Mouse (Mus musculus): ENCODE data around the gene Fetub. TPM values are rescaled to one million over a fixed set of nuclear protein-coding genes. Genes with fewer than 3 reads are reported as not detected.

Fetub gene
- total and polyA plus RNA-seq, 3 experiments, result 0.66 to 5.1 (median 2.1) TPM

DNA sequence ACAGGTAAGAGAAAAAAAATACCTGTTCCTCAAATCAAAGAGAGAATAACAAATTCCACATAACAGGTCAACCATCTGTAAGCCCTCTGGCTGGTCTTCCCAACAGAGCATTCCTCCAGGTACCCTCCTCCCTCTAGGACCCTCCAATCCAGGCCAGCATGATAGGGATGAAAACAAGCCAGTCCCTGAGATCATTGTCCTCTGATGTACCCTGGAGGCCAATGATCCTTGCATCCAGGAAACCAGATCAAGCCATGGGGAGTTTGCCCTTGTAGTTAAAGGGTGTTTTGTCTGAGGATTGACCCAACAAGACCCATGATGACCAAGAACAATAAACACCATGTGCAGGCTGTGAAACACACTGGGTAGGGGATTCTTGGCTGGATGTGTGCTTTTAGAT, 3.9 kb upstream of the Fetub start:
- H3K4me1 ChIP-seq (ENCODE audit: insufficient read depth, low read depth, low read length), result no peaks in the 10 kb centered on the region
- H3K9me3 ChIP-seq (replicated peaks), result peaks cover 3% of the 10 kb centered on the region
- TF ChIP-seq POLR2AphosphoS5 (IDR thresholded peaks at IDR 0.05; ENCODE audit: insufficient replicate concordance, low read depth, low read length), result no peak
- TF ChIP-seq CTCF (IDR thresholded peaks at IDR 0.05; ENCODE audit: low read depth, low read length), result no peak
- TF ChIP-seq GATA2 (IDR thresholded peaks at IDR 0.05; ENCODE audit: borderline replicate concordance, low read depth, low read length), result no peak
- TF ChIP-seq GATA1 (IDR thresholded peaks at IDR 0.05; ENCODE audit: borderline replicate concordance, low read length), result no peak
- TF ChIP-seq TAL1 (conservative IDR thresholded peaks at IDR 0.05; ENCODE audit: low read depth, low read length), result no peak
- H3K36me3 ChIP-seq (replicated peaks), result no peaks in the 10 kb centered on the region
- DNase-seq (ENCODE audit: low spot score), result no peak
- H3K27me3 ChIP-seq (ENCODE audit: insufficient read depth, low read length), result peaks cover 5% of the 10 kb centered on the region
- no peak overlapping the region for H3K4me3 ChIP-seq (ENCODE audit: low read depth, low read length)
- no peak for ATAC-seq (ENCODE audit: extremely low read depth, insufficient number of reproducible peaks, low FRiP score, poor library complexity, severe bottlenecking)

- no peak for TF ChIP-seq GATA2 (IDR thresholded peaks at IDR 0.05; ENCODE audit: borderline replicate concordance, low read depth, low read length)
- TF ChIP-seq CTCF (IDR thresholded peaks at IDR 0.05; ENCODE audit: low read depth, low read length), result no peak
- no peak for TF ChIP-seq TAL1 (conservative IDR thresholded peaks at IDR 0.05; ENCODE audit: low read depth, low read length)
- Histone ChIP-seq H3K4me3 (ENCODE audit: low read depth, low read length) (no peak overlapping the region), H3K27me3 (ENCODE audit: insufficient read depth, low read length) (no peaks in the 10 kb centered on the region; the same call in 1 of the 2 replicates), H3K9me3 (replicated peaks) (peaks cover 3% of the 10 kb centered on the region), H3K4me1 (ENCODE audit: insufficient read depth, low read depth, low read length) (peaks cover 8% of the 10 kb centered on the region), H3K36me3 (replicated peaks) (no peaks in the 10 kb centered on the region)
- DNase-seq (ENCODE audit: low spot score), result no peak
- ATAC-seq (ENCODE audit: extremely low read depth, insufficient number of reproducible peaks, low FRiP score, poor library complexity, severe bottlenecking), result no peak
These were observed 654 bp downstream of the Fetub start for GRCm38 (mm10) chr16:22918664-22919312.

DNA sequence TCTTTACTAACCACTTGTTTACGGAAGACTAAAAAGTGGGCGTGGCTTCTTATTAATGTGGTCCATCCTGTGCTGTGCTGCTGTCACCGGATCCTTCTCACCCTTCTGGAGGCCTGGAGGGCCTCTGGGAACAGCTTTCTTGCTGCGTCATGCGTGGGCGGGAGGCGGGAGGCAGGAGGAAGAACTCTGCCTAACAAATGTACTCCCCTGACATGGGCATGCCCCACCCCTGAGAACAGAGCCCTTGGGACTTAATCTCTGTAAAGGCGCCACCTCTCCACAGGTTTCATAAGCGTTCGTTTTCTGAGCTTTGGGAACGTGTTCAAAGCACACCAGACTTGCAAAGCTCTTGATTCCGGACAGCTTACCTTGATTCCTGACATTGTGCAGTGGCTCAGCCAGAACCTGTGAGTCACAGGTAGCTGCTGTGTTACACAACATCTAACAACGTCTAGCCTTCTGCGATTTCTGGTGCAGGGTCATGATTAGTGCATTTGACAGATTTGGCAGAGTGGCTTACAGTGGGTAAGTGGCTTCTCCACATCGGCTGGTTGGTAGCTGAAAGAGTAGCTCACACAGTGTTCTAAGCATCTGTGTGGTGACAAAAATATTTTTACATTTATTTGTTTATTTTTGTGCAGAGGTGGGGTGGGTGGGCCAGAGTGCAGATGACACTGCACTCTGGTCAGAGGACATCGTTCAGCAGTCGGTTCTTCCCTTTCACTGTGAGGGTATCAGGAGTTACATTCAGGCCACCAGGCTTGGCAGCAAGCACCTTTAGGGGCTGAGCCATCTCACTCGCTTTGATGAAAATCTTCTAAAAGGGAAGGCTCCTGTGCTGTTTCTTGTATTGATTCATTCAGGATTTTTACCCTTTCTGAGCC, 2.1 kb downstream of the Fetub start:
- no peaks in the 10 kb centered on the region for H3K36me3 ChIP-seq (replicated peaks)
- no peak for TF ChIP-seq CTCF (IDR thresholded peaks at IDR 0.05; ENCODE audit: low read depth, low read length)
- no peak for TF ChIP-seq GATA2 (IDR thresholded peaks at IDR 0.05; ENCODE audit: borderline replicate concordance, low read depth, low read length)
- TF ChIP-seq GATA1 (IDR thresholded peaks at IDR 0.05; ENCODE audit: borderline replicate concordance, low read length), result no peak
- no peak for TF ChIP-seq TAL1 (conservative IDR thresholded peaks at IDR 0.05; ENCODE audit: low read depth, low read length)
- TF ChIP-seq POLR2AphosphoS5 (IDR thresholded peaks at IDR 0.05; ENCODE audit: insufficient replicate concordance, low read depth, low read length), result no peak
- peaks cover 3% of the 10 kb centered on the region for H3K9me3 ChIP-seq (replicated peaks)
- H3K4me1 ChIP-seq (ENCODE audit: insufficient read depth, low read depth, low read length), result peaks cover 8% of the 10 kb centered on the region
- no peak overlapping the region; the same call in 1 of the 2 replicates for H3K4me3 ChIP-seq (ENCODE audit: low read depth, low read length)
- no peaks in the 10 kb centered on the region; the same call in 1 of the 2 replicates for H3K27me3 ChIP-seq (ENCODE audit: insufficient read depth, low read length)
- ATAC-seq (ENCODE audit: extremely low read depth, insufficient number of reproducible peaks, low FRiP score, poor library complexity, severe bottlenecking), result peak; percentile 98
- peak; percentile 65 for DNase-seq (ENCODE audit: low spot score)

DNA sequence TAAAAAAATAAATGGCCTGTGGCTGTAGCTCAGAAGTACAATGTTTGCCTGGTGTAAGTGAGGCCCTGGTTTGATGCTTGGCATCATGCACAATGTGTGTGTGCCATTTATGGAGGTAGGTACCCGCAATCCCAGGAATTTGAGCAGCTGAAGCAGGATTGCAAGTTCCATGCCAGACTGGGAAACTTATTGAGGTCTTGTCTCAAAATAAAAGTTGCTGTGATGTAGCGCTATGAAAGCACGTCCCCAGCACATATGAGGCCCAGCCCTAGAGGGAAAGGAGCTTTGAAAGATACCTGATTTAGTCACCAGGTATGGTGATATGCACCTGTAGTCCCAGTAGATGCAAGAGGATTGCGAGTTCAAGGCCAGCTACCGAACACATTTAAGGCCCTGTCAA, 3.6 kb downstream of the Fetub start:
- TF ChIP-seq GATA2 (IDR thresholded peaks at IDR 0.05; ENCODE audit: borderline replicate concordance, low read depth, low read length) (no peak), GATA1 (IDR thresholded peaks at IDR 0.05; ENCODE audit: borderline replicate concordance, low read length) (no peak), TAL1 (conservative IDR thresholded peaks at IDR 0.05; ENCODE audit: low read depth, low read length) (no peak), POLR2AphosphoS5 (IDR thresholded peaks at IDR 0.05; ENCODE audit: insufficient replicate concordance, low read depth, low read length) (no peak), CTCF (IDR thresholded peaks at IDR 0.05; ENCODE audit: low read depth, low read length) (no peak)
- no peak for DNase-seq (ENCODE audit: low spot score)
- ATAC-seq (ENCODE audit: extremely low read depth, insufficient number of reproducible peaks, low FRiP score, poor library complexity, severe bottlenecking), result no peak
- H3K9me3 ChIP-seq (replicated peaks), result no peaks in the 10 kb centered on the region
- H3K4me3 ChIP-seq (ENCODE audit: low read depth, low read length), result no peak overlapping the region
- peaks cover 8% of the 10 kb centered on the region for H3K4me1 ChIP-seq (ENCODE audit: insufficient read depth, low read depth, low read length)
- no peaks in the 10 kb centered on the region for H3K36me3 ChIP-seq (replicated peaks)
- no peaks in the 10 kb centered on the region; the same call in 1 of the 2 replicates for H3K27me3 ChIP-seq (ENCODE audit: insufficient read depth, low read length)

GRCm38 (mm10) chr16:22922433-22922832, 4.3 kb downstream of the Fetub start:
- TF ChIP-seq POLR2AphosphoS5 (IDR thresholded peaks at IDR 0.05; ENCODE audit: insufficient replicate concordance, low read depth, low read length) (no peak), TAL1 (conservative IDR thresholded peaks at IDR 0.05; ENCODE audit: low read depth, low read length) (no peak), CTCF (IDR thresholded peaks at IDR 0.05; ENCODE audit: low read depth, low read length) (no peak), GATA1 (IDR thresholded peaks at IDR 0.05; ENCODE audit: borderline replicate concordance, low read length) (no peak), GATA2 (IDR thresholded peaks at IDR 0.05; ENCODE audit: borderline replicate concordance, low read depth, low read length) (no peak)
- Histone ChIP-seq H3K36me3 (replicated peaks) (no peaks in the 10 kb centered on the region), H3K27me3 (ENCODE audit: insufficient read depth, low read length) (no peaks in the 10 kb centered on the region; the same call in 1 of the 2 replicates), H3K9me3 (replicated peaks) (no peaks in the 10 kb centered on the region), H3K4me3 (ENCODE audit: low read depth, low read length) (no peak overlapping the region), H3K4me1 (ENCODE audit: insufficient read depth, low read depth, low read length) (peaks cover 8% of the 10 kb centered on the region)
- ATAC-seq (ENCODE audit: extremely low read depth, insufficient number of reproducible peaks, low FRiP score, poor library complexity, severe bottlenecking) (no peak), DNase-seq (ENCODE audit: low spot score) (no peak)

- Histone ChIP-seq H3K4me3 (ENCODE audit: low read depth, low read length) (no peak overlapping the region), H3K4me1 (ENCODE audit: insufficient read depth, low read depth, low read length) (no peaks in the 10 kb centered on the region), H3K9me3 (replicated peaks) (no peaks in the 10 kb centered on the region), H3K27me3 (ENCODE audit: insufficient read depth, low read length) (peaks cover 4% of the 10 kb centered on the region; the same call in 1 of the 2 replicates), H3K36me3 (replicated peaks) (no peaks in the 10 kb centered on the region)
- DNase-seq (ENCODE audit: low spot score), result no peak
- TF ChIP-seq GATA2 (IDR thresholded peaks at IDR 0.05; ENCODE audit: borderline replicate concordance, low read depth, low read length), result no peak
- no peak for TF ChIP-seq CTCF (IDR thresholded peaks at IDR 0.05; ENCODE audit: low read depth, low read length)
- no peak for TF ChIP-seq TAL1 (conservative IDR thresholded peaks at IDR 0.05; ENCODE audit: low read depth, low read length)
- TF ChIP-seq POLR2AphosphoS5 (IDR thresholded peaks at IDR 0.05; ENCODE audit: insufficient replicate concordance, low read depth, low read length), result no peak
- TF ChIP-seq GATA1 (IDR thresholded peaks at IDR 0.05; ENCODE audit: borderline replicate concordance, low read length), result no peak
- no peak for ATAC-seq (ENCODE audit: extremely low read depth, insufficient number of reproducible peaks, low FRiP score, poor library complexity, severe bottlenecking)
These were observed 11.4 kb downstream of the Fetub start for GRCm38 (mm10) chr16:22929575-22929974.
